Mouse (Mus musculus) left cerebral cortex, postnatal 25 days (tissue): Measurements from ENCODE around the gene Gm48552. TPM values are rescaled to one million over a fixed set of nuclear protein-coding genes. Genes with fewer than 3 reads are reported as not detected.
A peak's percentile ranks its signal among the peaks of the same experiment; 100 is the strongest.

Experiments used
- DNase-seq, 2 experiments: peaks; one replicate each; pipeline ENCODE4 v3.0.0; 2022; ENCODE audit warnings: low spot score in 2 of 2, mixed read lengths in 1 of 2
- intact Hi-C: fragments of 180-260 bp; cut with DNase I; formaldehyde crosslinking; loops from one replicate; pipeline ENCODE4 v1.15.1; 2025
- microRNA-seq, 2 experiments: library from miRNA; unstranded; fragments of <30 nt; microRNA quantifications; one replicate each; pipeline ENCODE4 v1.2.0; 2022
- total RNA-seq, 2 experiments: library from RNA; stranded (reverse); gene quantifications; 2 replicates each; pipeline ENCODE4 v1.2.3; 2021

The Gm48552 gene
- total RNA-seq, 2 experiments from 2014 or later = 4.0 to 4.1 TPM

GRCm38 (mm10) chr10:81427327-81427726 lies 38.5 kb downstream of the Gm48552 start:
- intact Hi-C loops = no loop called here
- DNase-seq = no peak

GRCm38 (mm10) chr10:81427804-81428506 lies 39.1 kb downstream of the Gm48552 start:
- intact Hi-C loops = no loop called here
- DNase-seq = no peak

GRCm38 (mm10) chr10:81428507-81428870 lies 39.7 kb downstream of the Gm48552 start:
- no peak for DNase-seq
- intact Hi-C loops = no loop called here

DNA sequence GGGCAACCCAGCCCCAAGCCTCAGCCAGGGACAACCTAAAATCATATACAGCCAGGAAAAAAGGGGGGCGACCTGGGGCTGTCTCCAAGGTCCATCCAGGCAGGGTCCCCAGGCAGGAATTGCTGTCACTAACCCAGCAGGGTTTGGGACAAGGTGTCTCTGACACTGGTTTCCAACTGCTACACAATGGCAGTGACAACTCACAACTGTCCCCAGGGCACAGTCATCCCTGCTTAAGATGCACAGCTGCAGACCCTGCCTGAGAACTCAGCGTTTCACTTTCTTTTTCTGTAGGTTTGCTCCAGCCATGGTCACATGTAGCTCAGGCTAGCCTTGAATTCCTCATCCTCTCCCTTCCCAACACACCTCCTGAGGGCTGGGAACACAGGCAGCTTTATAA lies 40.3 kb downstream of the Gm48552 start:
- intact Hi-C loops = no loop called here
- no peak for DNase-seq

DNA sequence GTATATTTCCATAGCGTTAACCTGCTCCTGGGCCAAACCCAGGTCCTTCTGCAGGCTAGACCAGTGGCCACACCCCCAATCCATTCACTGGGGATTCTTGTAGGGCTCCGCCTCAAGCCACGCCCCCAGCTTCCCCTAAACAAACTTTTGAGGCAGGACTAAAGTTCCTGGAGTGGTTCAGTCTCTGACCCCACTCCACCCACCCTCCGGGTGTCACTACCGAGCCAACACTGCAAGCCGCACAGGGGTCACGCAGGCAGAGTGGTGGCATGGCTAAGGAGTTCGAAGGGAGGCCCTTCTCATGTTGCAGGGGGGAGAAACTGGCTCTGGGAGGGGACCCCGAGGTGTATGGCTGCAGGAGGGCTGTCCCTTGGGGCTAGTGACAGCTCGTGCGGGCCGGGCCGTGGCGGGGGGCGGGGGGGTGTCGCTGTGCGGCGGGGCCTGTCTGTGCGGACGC lies 40.8 kb downstream of the Gm48552 start:
- intact Hi-C loops = loop anchor here (2.0 kb wide), 1 partner anchor 21 kb away; no protein-coding TSS in a partner anchor

GRCm38 (mm10) chr10:81430141-81430830 lies 41.5 kb downstream of the Gm48552 start:
- DNase-seq = peak; percentile 82 to 84
- intact Hi-C loops = loop anchor here (2.0 kb wide), 1 partner anchor 21 kb away; no protein-coding TSS in a partner anchor

More for the DNA sequence above, 40.8 kb downstream of the Gm48552 start:
- peak in 1 of 2 experiments; percentile 79 for DNase-seq

- intact Hi-C loops = loop anchor here (2.0 kb wide), 1 partner anchor 22 kb away; no protein-coding TSS in a partner anchor
- peak; percentile 69 to 77 for DNase-seq
These were observed 42.2 kb downstream of the Gm48552 start for GRCm38 (mm10) chr10:81430831-81431525.

- no peak for DNase-seq
- intact Hi-C loops = loop anchor here (2.0 kb wide), 1 partner anchor 23 kb away; no protein-coding TSS in a partner anchor
These were observed 42.8 kb downstream of the Gm48552 start for GRCm38 (mm10) chr10:81431526-81432168.

DNA sequence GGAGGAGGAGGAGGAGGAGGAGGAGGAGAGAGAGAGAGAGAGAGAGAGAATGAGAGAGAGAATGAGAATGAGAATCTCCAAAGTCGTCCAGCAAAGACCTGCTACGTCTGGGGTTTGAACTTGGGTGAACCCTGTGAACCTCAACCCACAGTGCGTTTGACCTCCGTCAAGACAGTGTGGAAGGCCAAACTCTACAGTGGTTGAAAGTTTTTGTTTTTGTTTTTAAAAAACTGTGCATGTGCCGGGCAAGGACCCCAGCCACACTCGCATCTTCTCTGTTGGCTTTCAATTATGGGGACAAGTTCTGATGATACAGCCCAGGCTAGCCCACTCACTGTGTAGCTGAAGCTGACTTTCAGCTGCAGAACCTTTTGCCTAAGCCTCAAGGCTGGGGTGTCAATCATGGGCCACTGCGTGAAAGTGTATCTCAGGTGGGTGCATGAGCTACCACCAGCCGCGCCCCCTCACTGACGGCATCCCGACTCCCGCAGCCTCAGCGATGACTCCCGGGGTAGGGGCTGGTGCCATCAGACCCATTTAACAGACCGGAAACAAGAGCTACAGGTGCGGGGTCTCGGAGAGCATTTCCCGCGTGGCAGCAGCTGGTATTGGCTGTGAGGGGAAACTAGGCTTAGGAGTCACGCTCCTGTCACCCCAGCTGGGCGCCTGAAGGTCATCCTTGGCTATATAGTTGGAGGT lies 43.5 kb downstream of the Gm48552 start:
- DNase-seq = no peak
- intact Hi-C loops = no loop called here

DNA sequence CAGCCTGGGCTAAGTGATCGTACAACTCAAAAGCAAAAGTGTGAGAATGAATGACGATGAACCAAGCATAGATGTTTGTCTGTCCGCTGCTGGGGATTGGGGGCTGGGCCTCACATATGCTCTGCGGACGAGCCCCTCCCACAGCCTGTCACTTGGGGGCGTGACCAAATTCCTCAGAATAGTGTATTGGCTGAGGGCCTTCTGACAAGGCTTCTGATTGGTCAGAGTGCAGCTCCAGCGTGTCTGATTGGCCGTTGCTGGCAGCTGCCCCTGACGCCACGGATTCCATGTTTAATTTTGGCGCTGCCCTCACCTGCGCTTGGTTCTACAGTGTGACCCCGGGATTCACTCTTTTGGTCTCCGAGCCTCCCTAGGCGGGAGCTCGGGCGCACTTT lies 44.1 kb downstream of the Gm48552 start:
- intact Hi-C loops = no loop called here
- peak; percentile 93 to 99 for DNase-seq

GRCm38 (mm10) chr10:81433541-81434289 lies 44.9 kb downstream of the Gm48552 start:
- intact Hi-C loops = no loop called here
- no peak for DNase-seq

DNA sequence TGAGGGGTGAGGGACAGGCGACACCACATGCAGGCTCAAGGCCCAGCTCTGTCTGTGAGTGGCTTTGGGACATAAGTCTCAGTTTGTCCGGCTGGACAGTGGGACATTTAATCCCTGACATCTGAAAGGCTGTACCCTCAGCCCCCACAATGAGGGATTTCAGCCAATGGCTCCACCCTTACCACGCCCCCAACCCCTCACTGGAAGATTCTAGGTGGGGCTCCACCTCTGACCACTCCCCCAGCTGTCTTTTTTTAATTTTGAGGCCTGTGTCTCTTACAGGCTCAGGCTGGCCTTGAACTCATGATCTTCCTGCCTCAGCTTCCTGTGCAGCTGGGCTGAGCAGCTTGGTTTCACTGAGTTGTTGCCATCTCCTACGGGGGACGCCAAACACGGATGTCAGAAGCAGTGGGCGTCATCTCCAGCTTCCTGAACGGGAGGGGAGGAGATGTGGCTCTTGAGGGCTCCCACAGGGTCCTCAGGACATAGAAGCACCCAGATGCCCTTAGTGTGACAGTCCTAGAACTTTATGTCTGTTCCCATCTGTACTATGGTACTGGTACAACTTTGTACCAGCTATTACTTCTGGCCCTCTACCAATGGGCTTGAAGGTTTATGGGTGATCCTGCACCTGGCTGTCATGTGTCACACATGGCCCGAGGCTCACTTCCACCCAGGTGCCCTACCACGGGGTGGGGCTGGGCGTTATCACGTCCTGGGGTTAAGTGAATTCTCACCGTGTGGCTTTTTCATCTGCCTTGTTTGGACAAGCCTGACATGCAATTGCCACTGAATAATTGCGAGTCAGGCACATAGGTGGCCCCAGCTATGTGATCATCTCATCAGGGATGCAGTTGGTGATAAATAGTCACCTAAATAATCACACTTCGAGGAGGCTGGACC lies 45.8 kb downstream of the Gm48552 start:
- intact Hi-C loops = no loop called here
- DNase-seq = no peak

DNA sequence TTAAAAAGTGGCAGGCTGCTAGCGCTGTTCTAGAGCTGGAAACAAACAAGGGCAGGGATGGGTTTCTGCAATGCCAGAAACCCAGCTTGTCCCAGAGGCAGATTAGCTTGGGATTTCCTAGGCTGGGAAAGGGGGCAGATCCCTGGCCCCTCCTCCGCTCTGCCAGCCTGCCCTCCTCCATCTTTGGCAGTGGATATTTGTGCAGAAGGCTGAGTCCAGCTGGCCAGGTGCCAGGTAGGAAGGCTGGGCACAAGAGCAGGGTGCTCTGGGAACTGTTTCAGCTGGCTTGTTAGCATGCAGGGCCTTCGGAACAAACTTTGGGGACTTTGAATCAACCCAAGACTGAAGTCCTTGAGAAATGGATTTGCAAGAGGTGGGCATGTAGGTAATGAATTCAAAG lies 46.6 kb downstream of the Gm48552 start:
- DNase-seq = peak; percentile 64 to 80
- intact Hi-C loops = no loop called here

Small RNAs within 50 kb of the gene (microRNA-seq; reads per million reads assigned to microRNA genes)
- gene Mir1191b (0 reads per million in 2 experiments), gene Mir6913 (1.2 to 2.0 reads per million in 2 experiments)

Other genes with a start within 250 kb of the Gm48552 start
- 10 to 100 TPM; 26.6 to 28.7 TPM for gene Pias4, start 221.1 kb upstream of the Gm48552 start, total RNA-seq
- 100 to 1,000 TPM; 854 to 872 TPM for gene Eef2, start 212.4 kb upstream of the Gm48552 start, total RNA-seq
- gene Dapk3, start 206.0 kb upstream of the Gm48552 start, total RNA-seq = 10 to 100 TPM; 71.3 to 77.7 TPM
- not detected for gene 4930442H23Rik, start 205.2 kb upstream of the Gm48552 start, total RNA-seq
- gene Nmrk2, start 187.0 kb upstream of the Gm48552 start, total RNA-seq = under 1 TPM in 1 of 2 experiments, not detected in 1; 0.23 TPM
- 100 to 1,000 TPM; 194 to 208 TPM for gene Atcay, start 158.2 kb upstream of the Gm48552 start, total RNA-seq
- 10 to 100 TPM; 57.2 to 63.1 TPM for gene Zfr2, start 155.8 kb upstream of the Gm48552 start, total RNA-seq
- gene Matk, start 136.1 kb upstream of the Gm48552 start, total RNA-seq = 100 to 1,000 TPM; 191 to 194 TPM
- 10 to 100 TPM; 42.5 to 47.3 TPM for gene Mrpl54, start 122.1 kb upstream of the Gm48552 start, total RNA-seq
- gene Apba3, start 122.0 kb upstream of the Gm48552 start, total RNA-seq = 10 to 100 TPM; 38.6 to 40.0 TPM
- gene Tjp3, start 97.4 kb upstream of the Gm48552 start, total RNA-seq = under 1 TPM; 0.23 to 0.30 TPM
- 100 to 1,000 TPM; 402 to 420 TPM for gene Pip5k1c, start 96.0 kb upstream of the Gm48552 start, total RNA-seq
- 10 to 100 TPM; 27.8 to 28.4 TPM for gene Cactin, start 67.9 kb upstream of the Gm48552 start, total RNA-seq
- gene Tbxa2r, start 60.3 kb upstream of the Gm48552 start, total RNA-seq = 1 to 10 TPM; 1.2 to 1.4 TPM
- gene Gipc3, start 45.7 kb upstream of the Gm48552 start, total RNA-seq = under 1 TPM; 0.92 to 0.96 TPM
- 10 to 100 TPM; 23.5 to 28.4 TPM for gene Hmg20b, start 38.5 kb upstream of the Gm48552 start, total RNA-seq
- gene Mfsd12, start 31.5 kb upstream of the Gm48552 start, total RNA-seq = 10 to 100 TPM; 39.3 to 41.1 TPM
- gene 4930404N11Rik, start 23.2 kb upstream of the Gm48552 start, total RNA-seq = 1 to 10 TPM in 1 of 2 experiments, under 1 TPM in 1; 0.78 to 2.2 TPM
- gene Fzr1, start 10.5 kb upstream of the Gm48552 start, total RNA-seq = 10 to 100 TPM; 63.5 to 70.2 TPM
- gene Dohh, start 4.6 kb upstream of the Gm48552 start, total RNA-seq = 10 to 100 TPM; 83.7 to 87.7 TPM
- 1 to 10 TPM; 3.5 to 4.2 TPM for gene Gm48551, start 4.5 kb upstream of the Gm48552 start, total RNA-seq
- 1 to 10 TPM in 1 of 2 experiments, under 1 TPM in 1; 0.89 to 1.5 TPM for gene Smim24, start 4.0 kb downstream of the Gm48552 start, total RNA-seq
- gene Nfic, start 66.6 kb downstream of the Gm48552 start, total RNA-seq = 10 to 100 TPM; 81.1 to 87.3 TPM
- gene Celf5, start 93.7 kb downstream of the Gm48552 start, total RNA-seq = 100 to 1,000 TPM; 285 to 286 TPM
- 10 to 100 TPM; 76.4 to 77.0 TPM for gene Ncln, start 107.4 kb downstream of the Gm48552 start, total RNA-seq
- under 1 TPM; 0.53 to 0.73 TPM for gene S1pr4, start 111.1 kb downstream of the Gm48552 start, total RNA-seq
- 1 to 10 TPM; 2.0 to 3.1 TPM for gene Gna15, start 135.2 kb downstream of the Gm48552 start, total RNA-seq
- 100 to 1,000 TPM; 101 to 107 TPM for gene Gna11, start 156.2 kb downstream of the Gm48552 start, total RNA-seq
- 100 to 1,000 TPM; 630 to 638 TPM for gene Aes, start 170.5 kb downstream of the Gm48552 start, total RNA-seq
- gene Tle2, start 185.6 kb downstream of the Gm48552 start, total RNA-seq = 10 to 100 TPM; 28.8 to 30.3 TPM
- 1 to 10 TPM; 4.2 to 5.8 TPM for gene Tle6, start 212.1 kb downstream of the Gm48552 start, total RNA-seq
- gene BC025920, start 217.3 kb downstream of the Gm48552 start, total RNA-seq = 1 to 10 TPM; 3.1 to 3.8 TPM
- gene Sirt6, start 238.8 kb downstream of the Gm48552 start, total RNA-seq = 10 to 100 TPM; 22.1 to 25.3 TPM
- 10 to 100 TPM; 35.9 to 36.7 TPM for gene Ankrd24, start 239.5 kb downstream of the Gm48552 start, total RNA-seq